Mouse (Mus musculus): ENCODE measurements at regions not wholly inside any gene's neighbourhood (a gene's known extent, or its start where the extent isn't known, plus 50 kb on each side); places are given as distances from the start of the nearest gene placed in this dataset.
"Not testable (repeated sequence)": the region's sequence is repeated elsewhere in the genome, so short reads cannot be mapped to it uniquely, and the experiment has no call there.

DNA sequence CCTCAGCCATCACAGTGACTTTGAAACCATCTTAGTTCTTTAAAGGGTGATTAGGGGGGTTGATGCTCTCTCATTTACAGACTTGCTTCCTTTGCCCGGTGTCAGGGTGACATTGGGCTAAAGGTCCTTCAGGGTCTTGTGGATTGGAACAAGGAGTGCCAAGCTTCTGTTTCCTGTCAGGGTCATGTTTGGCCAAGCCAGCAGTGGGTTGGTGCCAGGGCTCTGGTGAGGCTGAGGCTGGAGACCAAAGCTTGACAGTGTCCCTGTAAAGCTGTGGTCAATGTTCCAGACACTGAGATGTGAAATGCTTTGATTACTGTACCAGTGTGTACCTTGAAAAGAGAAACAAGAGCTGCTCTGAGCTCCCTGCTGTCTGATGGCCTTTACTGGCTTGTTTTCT, 150.8 kb upstream of the Fam3c start:
- peak; percentile 13 to 16 for DNase-seq (ENCODE audit: low spot score in 2 of 2)

DNA sequence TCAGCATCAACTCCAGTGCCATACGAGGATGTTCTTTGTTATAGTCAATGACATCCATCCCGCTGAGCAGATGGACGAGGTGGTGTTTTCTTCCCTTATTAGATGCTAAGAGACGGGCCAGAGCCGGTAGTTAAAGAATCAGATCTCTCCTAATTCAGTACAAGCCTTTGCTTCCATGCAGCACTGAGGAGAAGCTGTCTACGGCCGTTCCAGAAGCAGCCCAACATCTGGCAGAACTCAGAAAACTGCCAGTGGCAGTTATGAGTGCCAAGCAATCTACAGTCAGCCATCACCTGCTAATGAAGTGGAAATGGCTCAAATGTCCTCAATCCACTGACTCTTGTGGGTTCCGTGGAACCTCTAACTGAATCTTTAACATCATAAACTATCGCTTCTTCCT, 141.3 kb upstream of the Fam3c start:
- no peak for DNase-seq (ENCODE audit: low spot score in 2 of 2)

DNA sequence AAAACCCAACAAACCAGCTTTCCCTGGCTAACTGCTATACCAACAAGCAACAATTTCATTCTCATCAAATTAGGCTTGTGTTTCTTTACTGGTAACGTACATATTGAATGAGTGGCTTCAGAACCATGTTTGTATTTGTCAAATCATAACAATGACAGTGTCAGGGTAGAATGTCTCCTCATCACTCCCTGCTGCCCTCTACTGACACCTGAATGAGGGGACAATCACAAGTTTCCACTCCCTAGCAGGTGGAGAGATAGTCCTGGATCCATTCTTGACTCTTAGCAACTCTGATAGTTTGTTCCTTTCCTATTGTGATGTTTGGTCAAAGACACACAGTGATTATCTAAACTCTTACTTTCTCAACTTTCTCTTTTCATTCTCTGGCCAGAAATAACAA, 140.4 kb upstream of the Fam3c start:
- no peak for DNase-seq (ENCODE audit: low spot score in 2 of 2)

DNA sequence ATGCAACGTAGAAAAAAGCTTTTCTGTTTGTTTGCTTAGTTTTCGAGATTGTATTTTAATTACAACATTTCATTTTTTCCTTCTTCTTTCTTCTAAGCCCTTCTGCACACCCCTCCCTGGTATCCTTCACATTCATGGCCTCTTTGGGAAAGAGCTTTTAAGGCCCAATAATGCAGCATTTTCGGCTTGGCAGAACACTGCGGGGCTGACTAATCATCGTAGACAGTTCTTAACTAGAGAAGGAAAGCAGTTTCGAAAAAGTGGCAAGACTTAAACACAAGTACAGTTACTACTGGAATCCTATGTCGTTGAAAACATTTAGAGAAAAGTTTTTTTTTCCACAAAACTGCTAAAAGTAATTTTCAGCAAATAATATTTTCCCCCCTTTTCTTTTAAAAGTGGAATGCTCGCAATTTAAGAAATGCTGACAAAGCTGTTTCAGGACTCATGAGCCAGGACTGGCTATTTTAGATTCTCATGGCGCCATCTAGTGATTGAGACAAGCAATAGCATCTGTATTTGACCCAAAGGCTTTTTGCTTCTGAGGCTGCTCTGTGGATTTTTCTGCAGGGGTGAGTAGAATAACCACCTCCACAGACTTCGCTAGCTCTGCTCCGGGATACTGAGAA, 137.7 kb upstream of the Fam3c start:
- peak; percentile 11 to 26 for DNase-seq (ENCODE audit: low spot score in 2 of 2)

DNA sequence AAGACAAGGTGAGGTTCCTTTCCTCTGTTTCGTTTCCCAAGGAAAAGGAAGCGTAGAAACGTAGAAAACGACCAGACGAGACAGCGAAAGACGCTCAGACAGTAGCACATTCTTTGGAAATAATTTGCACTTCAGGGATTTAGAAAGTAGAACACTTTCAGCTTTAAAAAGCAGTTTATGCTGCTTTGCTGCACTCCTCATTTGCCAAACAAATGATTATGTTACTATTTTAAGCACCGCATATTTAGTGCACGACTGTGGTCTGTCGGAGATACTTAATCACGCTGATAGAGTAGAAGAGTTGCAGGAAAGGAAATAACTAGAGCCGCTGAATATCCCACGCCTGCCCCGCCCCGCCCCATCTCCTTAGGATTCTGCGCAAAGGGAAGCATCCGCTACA, 136.9 kb upstream of the Fam3c start:
- no peak for DNase-seq (ENCODE audit: low spot score in 2 of 2)

DNA sequence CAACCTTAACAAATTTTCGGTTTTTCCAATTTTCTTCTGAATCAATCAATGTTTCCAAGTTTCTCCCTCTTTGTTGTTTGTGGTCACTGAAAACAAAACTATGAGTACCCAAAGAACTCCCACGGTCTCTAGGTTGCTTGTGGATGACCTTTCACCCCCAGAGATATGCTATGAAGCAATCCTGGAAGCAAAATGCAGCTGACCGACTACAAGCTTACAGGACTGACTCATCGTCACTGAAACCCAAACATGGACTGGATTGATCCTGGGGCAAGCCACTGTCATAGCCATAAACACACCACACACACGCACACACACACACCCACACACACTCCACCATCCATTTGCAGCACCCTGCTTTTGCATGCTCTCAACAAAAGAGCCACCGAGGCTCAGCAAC, 134.7 kb upstream of the Fam3c start:
- no peak for DNase-seq (ENCODE audit: low spot score in 2 of 2)

DNA sequence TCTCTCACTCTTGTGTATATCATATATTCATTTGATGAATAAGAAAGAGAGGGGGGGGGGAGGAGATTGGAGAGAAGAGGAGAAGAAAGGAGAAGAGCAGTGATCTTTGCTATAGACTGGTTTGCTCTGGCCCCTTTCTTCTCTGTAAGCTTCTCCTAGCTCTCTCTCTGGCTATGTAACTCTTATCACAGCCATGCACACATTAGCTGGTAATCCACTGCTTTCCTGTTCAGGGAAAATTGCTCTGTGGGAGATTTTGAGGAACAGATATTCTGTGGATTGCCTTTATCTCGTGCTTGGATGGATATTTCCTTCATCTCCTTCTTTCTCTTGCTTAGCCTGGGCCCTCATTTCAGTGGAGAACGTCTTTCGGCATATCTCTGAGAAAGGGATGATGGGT, 131.4 kb upstream of the Fam3c start:
- DNase-seq (ENCODE audit: low spot score in 2 of 2) = no peak

DNA sequence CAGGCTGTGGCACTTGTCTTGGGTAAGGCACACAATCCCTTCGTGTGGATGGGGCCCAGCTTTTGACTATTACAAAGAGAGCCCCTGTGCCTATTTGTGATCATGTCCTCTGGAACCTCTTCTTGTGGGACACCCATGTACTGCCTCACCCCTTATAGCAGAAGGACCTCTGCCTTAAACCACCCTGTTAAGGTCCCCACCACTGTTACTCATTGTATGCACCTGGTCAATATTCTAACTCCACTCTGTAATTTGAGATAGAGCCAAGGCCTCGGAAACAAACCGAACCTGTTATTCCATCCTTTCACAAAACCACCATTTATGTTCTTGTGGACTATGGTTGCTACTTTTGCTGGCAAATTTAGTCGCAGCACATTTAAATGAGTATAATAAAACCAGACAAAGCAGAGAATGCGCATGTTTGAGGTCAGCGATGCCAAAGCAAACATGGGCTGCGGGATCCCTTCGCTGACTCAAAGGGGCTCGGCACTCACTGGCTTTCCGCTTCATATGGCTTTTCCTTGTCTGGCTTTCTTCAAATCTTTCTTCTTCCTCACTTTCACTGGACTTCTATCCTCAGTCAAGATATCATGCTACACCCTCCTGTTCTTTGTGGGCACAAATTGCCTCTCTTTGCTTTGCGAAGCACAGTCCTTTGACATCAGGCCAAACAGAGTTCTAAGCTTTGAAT, 129.9 kb upstream of the Fam3c start:
- DNase-seq (ENCODE audit: low spot score in 2 of 2) = no peak

DNA sequence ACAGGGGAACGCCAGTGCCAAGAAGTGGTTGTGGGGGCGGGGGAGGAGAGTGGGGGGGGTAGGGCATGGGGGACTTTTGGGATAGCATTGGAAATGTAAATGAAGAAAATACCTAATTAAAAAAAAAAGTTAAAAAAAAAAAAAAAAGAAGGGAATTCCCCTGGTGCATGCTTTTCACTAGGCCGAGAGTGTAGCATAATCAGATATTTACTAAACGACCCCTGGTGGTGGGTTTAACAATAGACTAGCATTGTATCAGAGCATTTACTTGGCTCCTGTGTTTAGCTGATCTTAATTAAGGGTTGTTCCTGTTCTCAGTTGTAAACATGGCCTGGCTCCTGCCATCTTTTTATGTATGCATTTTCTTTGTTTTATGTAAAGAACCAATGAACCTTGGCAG, 126.2 kb upstream of the Fam3c start:
- not testable (repeated sequence) for DNase-seq (ENCODE audit: low spot score in 2 of 2)

DNA sequence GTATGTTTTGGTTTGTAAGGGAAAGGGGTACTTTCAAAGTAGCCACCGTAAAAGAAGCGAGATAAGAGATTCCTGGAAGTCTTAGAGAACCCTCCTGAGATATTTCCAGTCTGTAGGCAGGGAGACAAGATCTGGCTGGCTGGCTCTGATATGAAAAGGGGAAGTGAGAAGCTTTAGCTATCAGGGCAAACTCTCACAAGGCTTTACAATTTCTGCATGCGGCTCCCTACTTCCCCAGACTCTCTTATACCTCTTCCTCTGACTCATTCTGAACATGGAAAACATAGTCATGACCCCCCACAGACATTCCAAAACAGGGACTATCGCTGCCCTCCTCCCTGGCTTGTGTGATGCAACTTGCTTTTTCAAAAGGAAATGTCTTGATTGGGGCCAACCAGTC, 118.6 kb upstream of the Fam3c start:
- DNase-seq (ENCODE audit: low spot score in 2 of 2) = peak in 1 of 2 experiments; percentile 8

DNA sequence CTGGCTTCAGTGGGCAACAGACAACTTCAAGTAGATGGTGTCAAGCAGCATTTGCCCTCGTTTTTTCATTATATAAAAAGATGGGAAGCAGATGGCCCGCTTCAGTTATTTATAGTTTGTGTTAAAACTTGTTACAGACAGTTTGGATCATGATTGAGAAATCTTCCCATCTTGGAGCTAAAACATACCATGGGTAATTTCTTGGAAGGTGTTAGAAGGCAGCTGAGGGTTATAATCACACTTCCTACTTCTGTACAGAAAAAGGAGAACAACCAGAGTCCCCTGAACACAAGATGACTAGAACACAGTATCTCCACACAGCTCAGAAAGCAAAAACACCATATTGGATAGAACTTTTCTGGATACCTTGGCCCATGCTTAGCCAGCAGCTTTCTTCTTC, 118.0 kb upstream of the Fam3c start:
- DNase-seq (ENCODE audit: low spot score in 2 of 2) = no peak

DNA sequence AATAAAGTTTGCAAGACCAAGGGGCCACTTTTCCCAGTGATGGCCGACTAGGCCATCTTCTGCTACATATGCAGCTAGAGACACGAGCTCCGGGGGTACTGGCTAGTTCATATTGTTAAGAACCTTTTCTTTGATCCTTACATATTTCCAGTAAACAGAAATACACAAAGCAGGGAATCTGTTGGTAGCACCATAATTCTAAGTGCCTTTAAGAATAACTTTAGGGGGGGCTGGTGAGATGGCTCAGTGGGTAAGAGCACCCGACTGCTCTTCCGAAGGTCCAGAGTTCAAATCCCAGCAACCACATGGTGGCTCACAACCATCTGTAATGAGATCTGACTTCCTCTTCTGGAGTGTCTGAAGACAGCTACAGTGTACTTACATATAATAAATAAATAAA, 116.4 kb upstream of the Fam3c start:
- not testable (repeated sequence) for DNase-seq (ENCODE audit: low spot score in 2 of 2)

DNA sequence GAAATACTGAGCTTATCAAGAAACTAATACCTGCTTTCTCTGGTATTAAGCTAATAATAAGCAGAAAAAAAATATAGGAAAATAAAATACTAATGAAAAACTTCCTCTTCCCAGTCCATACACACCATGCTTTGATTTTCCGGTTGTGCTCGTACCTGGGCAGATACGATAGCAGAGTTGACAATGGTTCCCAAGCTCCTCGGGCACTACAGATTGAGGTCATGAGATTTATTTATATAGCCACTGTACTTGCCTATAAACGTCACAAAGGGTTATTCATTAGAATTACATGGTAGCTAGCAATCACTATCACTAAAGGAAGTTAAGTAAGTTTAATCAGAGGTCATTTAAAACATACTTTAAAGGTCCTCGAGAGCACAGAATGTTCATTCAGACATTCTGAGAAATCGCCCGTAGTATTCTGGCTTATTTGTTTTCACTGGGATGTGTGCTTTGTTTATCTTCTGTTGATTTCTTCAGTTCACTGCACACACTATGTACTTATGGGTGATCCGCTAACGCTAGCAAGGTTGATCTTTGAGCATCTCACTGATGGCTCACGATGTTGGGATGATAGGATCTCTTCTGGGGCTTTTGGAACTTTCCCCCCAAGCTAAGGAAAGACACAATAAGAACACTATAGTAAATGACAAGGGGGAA, 111.4 kb upstream of the Fam3c start:
- DNase-seq (ENCODE audit: low spot score in 2 of 2) = no peak

DNA sequence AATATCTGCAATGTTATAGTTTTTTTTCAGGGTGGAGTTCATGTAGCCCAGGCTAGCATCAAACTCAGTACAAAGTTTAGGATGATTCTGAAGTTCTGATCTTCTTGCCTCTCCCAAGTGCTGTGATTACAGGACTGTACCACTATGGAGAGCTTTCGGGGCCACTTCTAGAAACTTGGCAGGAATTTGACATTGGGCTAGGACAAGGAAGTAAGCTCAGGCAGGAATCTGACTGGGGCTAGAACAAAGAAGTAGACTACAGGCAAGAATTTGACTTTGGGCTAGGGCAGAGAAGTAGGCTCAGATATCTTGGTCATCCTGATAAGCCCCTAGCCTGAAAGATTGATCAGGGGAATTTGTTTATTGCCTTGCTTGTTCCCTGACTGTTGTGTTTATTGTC, 109.9 kb upstream of the Fam3c start:
- DNase-seq (ENCODE audit: low spot score in 2 of 2) = no peak

DNA sequence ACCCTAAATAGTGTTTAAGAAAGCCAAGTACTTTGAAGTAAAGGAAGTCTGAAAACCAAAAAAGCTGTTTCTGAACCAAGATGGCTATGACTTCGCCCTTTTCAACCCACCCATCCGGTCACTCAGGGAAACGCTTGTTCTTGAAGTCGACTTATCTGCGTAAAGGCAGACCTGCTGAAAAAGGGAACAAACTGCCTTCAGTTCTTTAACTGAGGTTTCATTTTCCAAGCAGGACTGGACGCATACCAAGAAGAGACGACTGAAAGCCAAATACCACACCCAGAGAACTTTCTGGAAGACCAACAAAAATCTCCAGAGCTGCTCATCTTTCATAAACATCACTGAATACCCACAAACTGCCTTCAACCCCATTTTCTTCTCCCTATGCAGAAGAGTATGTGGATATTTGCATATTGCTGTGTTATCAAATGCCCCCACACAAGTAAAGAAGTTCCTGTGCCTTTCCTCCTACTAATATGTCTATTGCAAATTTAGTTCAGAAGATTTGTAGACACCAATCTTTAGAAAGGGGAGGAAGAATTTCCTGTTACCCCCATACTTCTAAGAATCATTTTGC, 103.5 kb upstream of the Fam3c start:
- peak; percentile 13 to 17 for DNase-seq (ENCODE audit: low spot score in 2 of 2)

DNA sequence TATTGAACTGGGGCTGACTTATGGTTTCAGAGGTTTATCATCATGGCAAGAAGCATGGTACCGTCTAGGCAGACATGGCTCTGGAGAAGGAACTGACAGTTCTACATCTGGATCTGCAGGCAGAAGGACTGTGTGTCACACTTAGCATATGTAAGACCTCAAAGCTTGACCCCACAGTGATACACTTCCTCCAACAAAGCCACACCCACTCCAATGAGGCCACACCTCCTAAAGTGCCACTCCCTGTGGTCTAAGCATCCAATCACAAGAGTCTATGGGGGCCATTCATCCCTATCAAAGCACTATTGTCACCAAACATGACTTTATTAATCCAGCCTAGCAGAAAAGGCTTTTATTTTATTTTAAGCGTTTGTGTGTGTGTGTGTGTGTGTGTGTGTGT, 96.2 kb upstream of the Fam3c start:
- no peak for DNase-seq (ENCODE audit: low spot score in 2 of 2)

DNA sequence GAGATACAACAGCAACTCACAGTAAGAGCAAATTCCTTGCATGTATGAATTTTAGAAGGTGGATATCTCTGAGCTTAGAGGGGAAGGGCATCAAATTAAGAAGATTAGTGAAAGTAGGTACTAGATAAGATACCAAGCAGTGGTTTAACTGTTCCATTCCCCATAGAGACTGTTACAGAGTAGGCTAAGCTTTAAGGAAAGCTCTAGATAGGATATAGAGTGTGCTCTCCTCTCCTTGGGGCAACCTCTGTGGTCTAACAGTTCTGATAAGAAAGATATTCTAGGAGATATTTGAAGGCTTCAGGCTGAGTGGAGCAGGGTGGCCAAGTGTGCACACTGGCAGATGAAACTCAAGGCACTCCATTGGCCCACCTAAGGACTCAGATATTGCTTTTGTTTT, 94.5 kb upstream of the Fam3c start:
- no peak for DNase-seq (ENCODE audit: low spot score in 2 of 2)

DNA sequence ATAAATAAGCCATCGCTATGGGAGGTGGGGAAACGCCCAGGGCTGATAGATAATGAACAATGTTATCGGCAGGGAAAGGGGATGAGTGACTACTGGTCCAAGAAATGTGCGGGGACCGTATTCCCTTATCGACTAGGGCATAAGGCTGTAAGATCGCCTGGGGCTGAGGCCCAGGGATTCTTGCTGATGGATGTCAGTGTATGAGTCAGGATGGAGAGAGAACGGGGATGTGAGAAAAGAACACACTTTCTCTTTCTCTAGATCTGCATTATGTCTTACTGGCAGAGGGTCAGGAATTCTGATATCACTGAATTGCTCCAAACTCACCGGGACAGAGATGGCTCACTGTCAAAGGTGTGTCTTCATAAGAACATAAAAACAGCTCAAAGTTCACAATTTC, 92.9 kb upstream of the Fam3c start:
- DNase-seq (ENCODE audit: low spot score in 2 of 2) = no peak

DNA sequence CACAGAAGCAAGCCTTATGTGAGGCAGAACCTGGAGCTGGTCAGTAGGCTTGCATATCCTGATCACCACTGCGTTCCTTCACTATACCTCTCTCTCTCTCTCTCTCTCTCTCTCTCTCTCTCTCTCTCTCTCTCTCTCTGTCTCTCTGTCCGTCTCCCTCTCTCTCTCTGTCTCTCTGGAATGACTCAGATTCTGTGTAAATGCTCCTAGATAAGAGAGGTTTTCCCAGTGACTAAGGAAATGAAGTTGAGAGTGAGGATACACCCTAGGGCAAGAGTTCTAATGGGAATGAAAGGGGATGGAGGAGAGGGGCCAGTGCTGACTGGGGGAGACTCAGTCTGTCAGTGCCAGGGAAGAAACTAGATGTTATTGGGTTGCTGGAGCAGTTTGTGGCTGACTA, 91.6 kb upstream of the Fam3c start:
- DNase-seq (ENCODE audit: low spot score in 2 of 2) = no peak

DNA sequence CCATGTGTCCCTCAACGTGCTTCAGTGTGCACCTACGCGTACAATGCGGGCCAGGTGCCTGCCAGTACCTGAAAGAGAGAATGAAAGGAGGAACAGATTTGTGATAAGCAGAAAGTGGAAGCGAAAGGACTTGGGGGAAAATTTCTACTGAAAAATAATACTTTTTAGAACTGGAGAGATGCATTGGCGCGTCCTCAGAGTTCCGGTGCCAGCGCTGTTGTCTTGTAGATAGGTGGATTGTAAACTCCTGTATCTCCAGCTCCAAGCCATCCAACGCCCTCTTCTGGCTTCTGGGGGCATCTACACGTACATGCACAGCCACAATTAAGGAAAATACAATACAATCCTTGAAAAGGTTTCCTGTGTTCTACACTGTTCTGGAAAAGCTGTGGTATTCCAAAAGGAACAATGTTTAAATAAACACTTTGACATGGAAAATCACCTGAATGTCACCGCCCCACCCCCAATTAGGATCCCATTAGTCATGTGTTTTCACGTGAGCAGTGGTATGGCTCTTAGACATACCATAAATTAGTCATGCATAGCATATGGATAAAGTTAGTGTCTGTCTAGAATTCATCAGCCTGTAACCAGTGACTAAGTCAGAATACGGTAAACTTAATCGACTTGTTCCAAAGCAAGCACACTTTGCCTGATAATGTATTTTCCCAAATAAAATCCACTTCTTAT, 90.7 kb upstream of the Fam3c start:
- no peak for DNase-seq (ENCODE audit: low spot score in 2 of 2)

DNA sequence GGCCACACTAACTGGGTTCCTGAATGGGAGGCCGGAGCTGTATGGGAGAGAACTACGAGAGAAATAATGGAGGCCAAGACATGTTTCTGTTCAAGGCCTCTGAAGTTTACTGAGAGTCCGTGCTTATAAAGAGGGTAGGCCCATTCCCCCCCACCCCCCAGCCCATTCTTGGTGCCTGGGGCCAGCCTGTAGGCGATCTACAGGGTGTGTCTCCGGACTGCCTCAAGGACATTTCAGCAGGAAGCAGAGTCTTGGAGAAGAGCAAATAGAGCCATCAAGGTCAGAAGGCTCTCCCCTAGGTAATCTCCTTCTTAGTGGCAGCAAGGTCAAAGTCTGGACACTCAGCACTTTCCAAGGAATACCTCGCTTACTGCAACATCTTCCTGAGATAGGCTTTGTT, 88.8 kb upstream of the Fam3c start:
- DNase-seq (ENCODE audit: low spot score in 2 of 2) = not testable (repeated sequence)

DNA sequence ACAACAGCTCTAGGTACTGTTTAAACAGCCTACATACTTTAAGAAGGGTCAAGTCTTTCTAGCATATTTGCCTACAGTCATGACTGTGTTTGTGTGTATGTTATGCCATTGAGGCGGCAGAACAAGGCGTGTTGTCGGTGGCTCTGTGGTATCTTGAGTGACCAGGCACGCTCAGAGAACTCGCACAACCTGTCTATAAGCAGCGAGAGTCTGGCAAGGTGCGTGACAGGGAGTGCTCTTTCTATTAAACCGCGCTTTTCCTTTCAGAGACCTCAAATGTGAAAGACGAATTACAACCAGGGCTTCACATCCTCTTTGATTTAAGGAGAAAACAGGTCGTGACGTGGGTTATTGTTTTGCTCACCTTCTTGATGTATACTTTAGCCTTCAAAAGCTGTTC, 88.2 kb upstream of the Fam3c start:
- no peak for DNase-seq (ENCODE audit: low spot score in 2 of 2)

Data from heart, adult 9 months (tissue).